ENCODE assay signal across 7 mouse cellular contexts in the genomic region with DNA sequence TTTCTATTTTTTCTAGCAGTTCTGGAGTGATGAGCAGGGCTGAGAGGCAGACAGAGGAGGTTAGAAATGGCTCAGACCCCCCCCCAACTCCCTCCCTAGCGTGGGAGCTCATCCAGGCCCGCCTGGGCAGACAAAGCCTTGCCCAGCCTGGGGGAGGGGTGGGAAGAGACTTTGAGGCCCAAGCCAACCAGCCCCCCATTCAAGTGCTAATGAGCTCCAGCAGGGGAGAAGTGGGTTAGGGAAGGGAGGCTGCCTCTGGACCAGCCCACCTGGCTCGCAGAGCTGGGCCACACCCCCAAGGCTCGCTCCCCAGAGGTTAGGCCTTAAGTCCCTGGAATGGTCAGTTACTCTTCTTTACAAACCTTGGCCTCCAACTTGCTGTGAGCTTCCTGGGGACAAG. TPM values are rescaled to one million over a fixed set of nuclear protein-coding genes. Genes with fewer than 3 reads are reported as not detected.
DNase-seq lines count a peak whose midpoint lies in the region; ATAC-seq lines count a peak whose summit lies in the region.

No protein-coding gene starts in this region.

- peaks cover 6% of the 10 kb centered on the region; the same call in 1 of the 2 replicates for H3K36me3 ChIP-seq in liver, embryonic 11.5 days (ENCODE audit: control insufficient read depth, insufficient read depth, low read length)
- 0 out of 2 replicates have a peak, but pooled peaks cover 1% of the 10 kb centered on the region for H3K36me3 ChIP-seq in forebrain, embryonic 15.5 days
- H3K36me3 ChIP-seq in limb, embryonic 12.5 days: peaks cover 33% of the 10 kb centered on the region
- H3K36me3 ChIP-seq in stomach, embryonic 14.5 days (ENCODE audit: control insufficient read depth, insufficient read depth, low read length): peaks cover 4% of the 10 kb centered on the region; the same call in 1 of the 2 replicates

- H3K27ac ChIP-seq in liver, embryonic 11.5 days (ENCODE audit: low read depth, low read length): peak overlapping the region; percentile 74; the same call in 1 of the 2 replicates
- peak overlapping the region; percentile 89 for H3K27ac ChIP-seq in forebrain, embryonic 15.5 days (replicated peaks)
- peak overlapping the region; percentile 94 for H3K27ac ChIP-seq in limb, embryonic 12.5 days
- peak overlapping the region; percentile 83 for H3K27ac ChIP-seq in stomach, embryonic 14.5 days (ENCODE audit: low read length)

- no peak for ATAC-seq in liver, embryonic 11.5 days (replicated peaks; ENCODE audit: low FRiP score)
- ATAC-seq in forebrain, embryonic 15.5 days (replicated peaks): peak; percentile 18; the same call in 1 of the 2 replicates
- no peak for ATAC-seq in limb, embryonic 12.5 days (ENCODE audit: insufficient number of reproducible peaks, insufficient read depth, low FRiP score, low TSS enrichment, low read depth)
- ATAC-seq in stomach, embryonic 14.5 days (ENCODE audit: insufficient number of reproducible peaks, insufficient read depth, low FRiP score, low read depth): no peak
- ATAC-seq in megakaryocyte-erythroid progenitor cell, adult 5-6 weeks (replicated peaks; ENCODE audit: low FRiP score, low TSS enrichment, poor library complexity, severe bottlenecking): no peak

- peak overlapping the region; percentile 50 for H3K4me2 ChIP-seq in liver, embryonic 11.5 days
- peak overlapping the region; percentile 36 for H3K4me2 ChIP-seq in forebrain, embryonic 15.5 days (replicated peaks)
- H3K4me2 ChIP-seq in limb, embryonic 12.5 days: peak overlapping the region; percentile 38
- peak overlapping the region; percentile 24 for H3K4me2 ChIP-seq in stomach, embryonic 14.5 days (replicated peaks; ENCODE audit: low read depth, low read length)

- no peak for DNase-seq in liver, embryonic 11.5 days (ENCODE audit: low spot score)
- DNase-seq in liver: no peak
- peak; percentile 41 for DNase-seq in brain, adult 2 months (ENCODE audit: low read depth, low spot score)

- no peaks in the 10 kb centered on the region for H3K27me3 ChIP-seq in liver, embryonic 11.5 days (replicated peaks; ENCODE audit: control insufficient read depth, insufficient read depth, low read length)
- H3K27me3 ChIP-seq in forebrain, embryonic 15.5 days: no peaks in the 10 kb centered on the region
- no peaks in the 10 kb centered on the region for H3K27me3 ChIP-seq in limb, embryonic 12.5 days
- no peaks in the 10 kb centered on the region for H3K27me3 ChIP-seq in stomach, embryonic 14.5 days (ENCODE audit: control insufficient read depth, insufficient read depth, low read length)

- H3K4me1 ChIP-seq in liver, embryonic 11.5 days (replicated peaks; ENCODE audit: control insufficient read depth, insufficient read depth, low read length): peaks cover 68% of the 10 kb centered on the region
- H3K4me1 ChIP-seq in forebrain, embryonic 15.5 days: peaks cover 88% of the 10 kb centered on the region
- H3K4me1 ChIP-seq in limb, embryonic 12.5 days (replicated peaks): peaks cover 76% of the 10 kb centered on the region
- H3K4me1 ChIP-seq in stomach, embryonic 14.5 days (ENCODE audit: control insufficient read depth, insufficient read depth, low read length): peaks cover 68% of the 10 kb centered on the region

- 35% methylated on average over 4 of the region's 4 CpGs for WGBS in liver, embryonic 11.5 days
- 3% methylated on average over 4 of the region's 4 CpGs for WGBS in forebrain, embryonic 15.5 days
- 2% methylated on average over 4 of the region's 4 CpGs for WGBS in limb, embryonic 12.5 days
- WGBS in stomach, embryonic 14.5 days: 11% methylated on average over 4 of the region's 4 CpGs

- H3K9me3 ChIP-seq in liver, embryonic 11.5 days (ENCODE audit: control insufficient read depth, low read length): no peaks in the 10 kb centered on the region
- no peaks in the 10 kb centered on the region for H3K9me3 ChIP-seq in forebrain, embryonic 15.5 days
- no peaks in the 10 kb centered on the region for H3K9me3 ChIP-seq in limb, embryonic 12.5 days
- H3K9me3 ChIP-seq in stomach, embryonic 14.5 days (ENCODE audit: control insufficient read depth, low read depth, low read length): no peaks in the 10 kb centered on the region

- H3K4me3 ChIP-seq in liver, embryonic 11.5 days (ENCODE audit: low read depth, low read length): no peak overlapping the region
- 0 out of 2 replicates have a peak overlapping the region, but pooled peaks have one; percentile 10 for H3K4me3 ChIP-seq in forebrain, embryonic 15.5 days
- peak overlapping the region; percentile 19 for H3K4me3 ChIP-seq in limb, embryonic 12.5 days (replicated peaks)
- no peak overlapping the region for H3K4me3 ChIP-seq in stomach, embryonic 14.5 days (ENCODE audit: low read depth, low read length)

- H3K9ac ChIP-seq in liver, embryonic 11.5 days (ENCODE audit: low read depth, low read length): peak overlapping the region; percentile 42; the same call in 1 of the 2 replicates
- peak overlapping the region; percentile 39 for H3K9ac ChIP-seq in forebrain, embryonic 15.5 days (replicated peaks)
- H3K9ac ChIP-seq in limb, embryonic 12.5 days (replicated peaks): peak overlapping the region; percentile 60
- 0 out of 2 replicates have a peak overlapping the region, but pooled peaks have one; percentile 3 for H3K9ac ChIP-seq in stomach, embryonic 14.5 days (replicated peaks; ENCODE audit: low read depth, low read length)

RNA-seq across cellular contexts. Expression of a gene that starts 4.6 kb away (rescaled TPM):
- 217 and 233 TPM in 2 replicates for polyA plus RNA-seq in liver, embryonic 11.5 days (2014; fragmentation: Nextera tagmentation; extraction: Ambion mirVana)
- 335 and 338 TPM in 2 replicates for polyA plus RNA-seq in forebrain, embryonic 15.5 days (2015; fragmentation: Nextera tagmentation; extraction: Ambion mirVana)
- polyA plus RNA-seq in limb, embryonic 12.5 days (2016; fragmentation: Nextera tagmentation; extraction: Ambion mirVana): 400 and 416 TPM in 2 replicates
- polyA plus RNA-seq in stomach, embryonic 14.5 days (2014; fragmentation: Nextera tagmentation; extraction: Ambion mirVana): 359 TPM in 2 replicates
- total RNA-seq in megakaryocyte-erythroid progenitor cell, adult 5-6 weeks (2014; fragmentation: Nextera tagmentation): 204 and 225 TPM in 2 replicates
- 215 and 228 TPM in 2 replicates for total RNA-seq in megakaryocyte-erythroid progenitor cell, adult 5-6 weeks (2017)

RNA-seq across cellular contexts. Expression of a gene that starts 21.5 kb away (rescaled TPM):
- 0.63 and 0.79 TPM in 2 replicates for polyA plus RNA-seq in liver, embryonic 11.5 days (2014; fragmentation: Nextera tagmentation; extraction: Ambion mirVana)
- polyA plus RNA-seq in forebrain, embryonic 15.5 days (2015; fragmentation: Nextera tagmentation; extraction: Ambion mirVana): 1.7 and 2.8 TPM in 2 replicates
- 8.1 and 9.1 TPM in 2 replicates for polyA plus RNA-seq in limb, embryonic 12.5 days (2016; fragmentation: Nextera tagmentation; extraction: Ambion mirVana)
- 6.1 and 7.9 TPM in 2 replicates for polyA plus RNA-seq in stomach, embryonic 14.5 days (2014; fragmentation: Nextera tagmentation; extraction: Ambion mirVana)
- total RNA-seq in megakaryocyte-erythroid progenitor cell, adult 5-6 weeks (2014; fragmentation: Nextera tagmentation): 0.50 TPM in 1 of 2 replicates, not detected in the other
- not detected in 2 replicates for total RNA-seq in megakaryocyte-erythroid progenitor cell, adult 5-6 weeks (2017)

RNA-seq across cellular contexts. Expression of a gene that starts 38.8 kb away (rescaled TPM):
- 3.9 and 4.0 TPM in 2 replicates for polyA plus RNA-seq in liver, embryonic 11.5 days (2014; fragmentation: Nextera tagmentation; extraction: Ambion mirVana)
- polyA plus RNA-seq in forebrain, embryonic 15.5 days (2015; fragmentation: Nextera tagmentation; extraction: Ambion mirVana): 24.2 and 24.4 TPM in 2 replicates
- 3.5 and 5.0 TPM in 2 replicates for polyA plus RNA-seq in limb, embryonic 12.5 days (2016; fragmentation: Nextera tagmentation; extraction: Ambion mirVana)
- 3.7 and 7.1 TPM in 2 replicates for polyA plus RNA-seq in stomach, embryonic 14.5 days (2014; fragmentation: Nextera tagmentation; extraction: Ambion mirVana)
- not detected in 2 replicates for total RNA-seq in megakaryocyte-erythroid progenitor cell, adult 5-6 weeks (2014; fragmentation: Nextera tagmentation)
- not detected in 2 replicates for total RNA-seq in megakaryocyte-erythroid progenitor cell, adult 5-6 weeks (2017)

RNA-seq across cellular contexts. Expression of a gene that starts 43.1 kb away (rescaled TPM):
- 219 and 230 TPM in 2 replicates for polyA plus RNA-seq in liver, embryonic 11.5 days (2014; fragmentation: Nextera tagmentation; extraction: Ambion mirVana)
- 15.4 and 16.9 TPM in 2 replicates for polyA plus RNA-seq in forebrain, embryonic 15.5 days (2015; fragmentation: Nextera tagmentation; extraction: Ambion mirVana)
- polyA plus RNA-seq in limb, embryonic 12.5 days (2016; fragmentation: Nextera tagmentation; extraction: Ambion mirVana): 38.5 and 40.2 TPM in 2 replicates
- 54.0 and 61.1 TPM in 2 replicates for polyA plus RNA-seq in stomach, embryonic 14.5 days (2014; fragmentation: Nextera tagmentation; extraction: Ambion mirVana)
- total RNA-seq in megakaryocyte-erythroid progenitor cell, adult 5-6 weeks (2014; fragmentation: Nextera tagmentation): 226 and 251 TPM in 2 replicates
- total RNA-seq in megakaryocyte-erythroid progenitor cell, adult 5-6 weeks (2017): 103 and 192 TPM in 2 replicates

RNA-seq across cellular contexts. Expression of a gene that starts 48.9 kb away (rescaled TPM):
- 4.7 and 5.0 TPM in 2 replicates for polyA plus RNA-seq in liver, embryonic 11.5 days (2014; fragmentation: Nextera tagmentation; extraction: Ambion mirVana)
- polyA plus RNA-seq in forebrain, embryonic 15.5 days (2015; fragmentation: Nextera tagmentation; extraction: Ambion mirVana): 1.7 and 1.8 TPM in 2 replicates
- 2.1 and 2.2 TPM in 2 replicates for polyA plus RNA-seq in limb, embryonic 12.5 days (2016; fragmentation: Nextera tagmentation; extraction: Ambion mirVana)
- 1.8 and 2.4 TPM in 2 replicates for polyA plus RNA-seq in stomach, embryonic 14.5 days (2014; fragmentation: Nextera tagmentation; extraction: Ambion mirVana)
- total RNA-seq in megakaryocyte-erythroid progenitor cell, adult 5-6 weeks (2014; fragmentation: Nextera tagmentation): not detected in 2 replicates
- total RNA-seq in megakaryocyte-erythroid progenitor cell, adult 5-6 weeks (2017): 5.3 TPM in 1 of 2 replicates, not detected in the other

Comparison
In these comparisons a context has a peak if more than half of its experiments do, and no peak if none do; other contexts are left out.
1. H3K4me3 ChIP-seq: peak in forebrain, embryonic 15.5 days (single experiment) and limb, embryonic 12.5 days (single experiment); none in liver, embryonic 11.5 days (single experiment) and stomach, embryonic 14.5 days (single experiment).
2. H3K9ac ChIP-seq: peak in every context shown above with its lines; median percentile 60 in limb, embryonic 12.5 days; 42 in liver, embryonic 11.5 days; 39 in forebrain, embryonic 15.5 days; 3 in stomach, embryonic 14.5 days.
3. Peak in every context shown above with its lines, with median percentiles within 50 percentile points of each other: H3K27ac ChIP-seq and H3K4me2 ChIP-seq.